Mouse (Mus musculus) spleen, postnatal 0 days (tissue): ENCODE data around the gene Tfdp1. TPM values are rescaled to one million over a fixed set of nuclear protein-coding genes. Genes with fewer than 3 reads are reported as not detected.

Experiments
- polyA plus RNA-seq: library from polyadenylated mRNA; unstranded; fragments of >200 nt; fragmentation: Nextera tagmentation; extraction: Ambion mirVana; gene quantifications from 2 replicates; pipeline ENCODE4 v1.2.1, GENCODE M21; 2015

Tfdp1 gene
- 137 and 139 TPM in 2 replicates for polyA plus RNA-seq

DNA sequence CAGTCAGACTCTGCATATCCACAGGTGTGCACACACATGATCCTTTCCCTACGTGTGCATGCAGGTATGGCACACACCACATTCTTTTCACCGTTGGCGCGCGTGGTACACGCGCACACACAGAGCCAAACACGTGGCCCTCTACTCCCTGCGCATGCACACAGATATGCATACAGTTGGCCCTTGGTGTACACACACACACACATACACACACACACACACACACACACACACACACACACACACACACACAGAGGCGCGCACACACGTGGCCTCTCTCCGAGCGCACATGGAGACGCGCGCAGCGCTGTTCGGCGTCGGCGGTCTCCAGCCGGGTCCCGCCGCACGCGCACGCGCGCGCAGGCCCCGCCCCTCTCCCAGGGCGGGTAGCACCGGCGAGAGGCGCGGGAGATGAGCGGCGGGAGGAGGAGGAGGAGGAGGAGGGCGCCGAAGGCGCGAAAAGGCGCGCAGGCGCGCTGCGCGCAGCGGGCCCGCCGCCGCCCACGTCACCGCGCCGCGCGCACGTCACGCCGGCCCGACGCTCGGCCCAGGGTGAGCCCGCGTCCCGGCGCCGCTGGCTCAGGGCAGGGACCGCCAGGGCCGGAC lies at the start of gene Tfdp1:
Tfdp1 (plus strand) TSS at position 497 of the 606 bp plus-strand sequence.

GRCm38 (mm10) chr8:13396725-13397124 lies 58.2 kb downstream of the Tfdp1 start, which contains the start of gene Atp4b:
Gene Atp4b (minus strand): TSS chr8:13396825.

DNA sequence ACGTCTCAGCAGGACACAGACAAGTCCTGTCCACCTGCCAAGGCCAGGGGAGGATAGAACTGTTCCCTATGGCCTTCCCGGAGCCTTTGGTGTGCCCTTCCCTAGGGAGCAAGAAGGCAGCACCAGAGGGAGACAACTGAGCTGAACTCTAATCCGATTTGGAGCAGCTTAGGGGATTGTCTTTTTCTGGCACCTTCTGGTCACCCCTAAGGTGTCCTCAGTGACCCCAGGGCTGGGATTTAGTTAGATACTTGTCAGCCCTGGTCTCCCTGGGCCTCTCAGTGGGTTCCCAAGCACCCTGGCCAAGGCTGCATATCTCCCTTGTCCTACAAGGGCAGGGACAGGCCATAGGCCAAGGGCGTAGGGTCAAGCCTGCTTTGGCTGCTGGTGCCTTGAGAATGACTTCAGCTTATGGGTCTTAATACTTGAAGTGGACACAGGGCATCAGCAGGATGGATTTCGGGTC lies 66.1 kb downstream of the Tfdp1 start, which contains the start of gene Grk1:
Grk1 (plus strand) TSS at position 416 of the 466 bp plus-strand sequence.

Other genes starting within 250 kb of the Tfdp1 start
- 15.8 and 17.3 TPM in 2 replicates for gene Pcid2, start 233.3 kb upstream of the Tfdp1 start, polyA plus RNA-seq
- 92.5 and 94.2 TPM in 2 replicates for gene Cul4a, start 233.1 kb upstream of the Tfdp1 start, polyA plus RNA-seq
- gene Lamp1, start 179.6 kb upstream of the Tfdp1 start, polyA plus RNA-seq, result 155 and 184 TPM in 2 replicates
- gene Grtp1, start 138.1 kb upstream of the Tfdp1 start, polyA plus RNA-seq, result 5.9 and 7.3 TPM in 2 replicates
- not detected in 2 replicates for gene Adprhl1, start 84.6 kb upstream of the Tfdp1 start, polyA plus RNA-seq
- 8.3 and 9.5 TPM in 2 replicates for gene Dcun1d2, start 50.6 kb upstream of the Tfdp1 start, polyA plus RNA-seq
- 9.6 and 11.7 TPM in 2 replicates for gene Tmco3, start 50.6 kb upstream of the Tfdp1 start, polyA plus RNA-seq
- 0.14 TPM in 1 of 2 replicates, not detected in the other for gene Atp4b, start 58.1 kb downstream of the Tfdp1 start, polyA plus RNA-seq
- gene Grk1, start 66.3 kb downstream of the Tfdp1 start, polyA plus RNA-seq, result 0.04 TPM in 1 of 2 replicates, not detected in the other
- 0.84 and 1.1 TPM in 2 replicates for gene Tmem255b, start 96.4 kb downstream of the Tfdp1 start, polyA plus RNA-seq
- 29.0 and 47.1 TPM in 2 replicates for gene Gas6, start 155.7 kb downstream of the Tfdp1 start, polyA plus RNA-seq
- not detected in 2 replicates for gene 1700029H14Rik, start 223.7 kb downstream of the Tfdp1 start, polyA plus RNA-seq